8 mouse cellular contexts compared by ENCODE assay signal in genomic region chr19:42016840-42017239, GRCm38 (mm10). TPM values are rescaled to one million over a fixed set of nuclear protein-coding genes. Genes with fewer than 3 reads are reported as not detected.
DNase-seq lines count a peak whose midpoint lies in the region; ATAC-seq lines count a peak whose summit lies in the region.
"Had no signal": no experiment of that assay in that cellular context is flagged by ENCODE, and none has a peak within 500 bp of the region (broad histone marks: within the 10 kb centered on the region; RNA-seq: fewer than 3 reads in every experiment).

No protein-coding gene starts in this region.

- WGBS in lung, embryonic 16.5 days, result 54% methylated on average over 5 of the region's 5 CpGs
- 58% methylated on average over 5 of the region's 5 CpGs for WGBS in heart, embryonic 13.5 days
- WGBS in limb, embryonic 15.5 days, result 31% methylated on average over 5 of the region's 5 CpGs

- no peak for DNase-seq in lung, adult 18-20 months
- peak; percentile 68 for DNase-seq in fibroblast of lung, adult 2 months (ENCODE audit: low read depth)
- DNase-seq in thymus, postnatal 10 days (ENCODE audit: low spot score in 2 of 2), result no peak

- H3K9me3 ChIP-seq in lung, embryonic 16.5 days (ENCODE audit: control insufficient read depth, low read length), result no peaks in the 10 kb centered on the region
- H3K9me3 ChIP-seq in heart, embryonic 13.5 days, result no peaks in the 10 kb centered on the region
- no peaks in the 10 kb centered on the region for H3K9me3 ChIP-seq in limb, embryonic 15.5 days
- H3K9me3 ChIP-seq: megakaryocyte, embryonic 14.5 days had no signal

- no peak overlapping the region for H3K9ac ChIP-seq in lung, embryonic 16.5 days (ENCODE audit: low read length)
- 0 out of 2 replicates have a peak overlapping the region, but pooled peaks have one; percentile 33 for H3K9ac ChIP-seq in heart, embryonic 13.5 days
- no peak overlapping the region for H3K9ac ChIP-seq in limb, embryonic 15.5 days

- no peak for ATAC-seq in lung, embryonic 16.5 days (ENCODE audit: low read depth)
- ATAC-seq in heart, embryonic 13.5 days (ENCODE audit: extremely low read depth, insufficient number of reproducible peaks, low FRiP score, low TSS enrichment), result no peak
- peak; percentile 62; the same call in 1 of the 2 replicates for ATAC-seq in limb, embryonic 15.5 days (ENCODE audit: insufficient number of reproducible peaks, low FRiP score, low TSS enrichment, low read depth)
- no peak for ATAC-seq in megakaryocyte-erythroid progenitor cell, adult 5-6 weeks (replicated peaks; ENCODE audit: low FRiP score, low TSS enrichment, poor library complexity, severe bottlenecking)

- peak overlapping the region; percentile 75 for H3K27ac ChIP-seq in lung, embryonic 16.5 days (ENCODE audit: low read length)
- H3K27ac ChIP-seq in heart, embryonic 13.5 days (replicated peaks), result peak overlapping the region; percentile 89
- H3K27ac ChIP-seq in limb, embryonic 15.5 days, result peak overlapping the region; percentile 88

- H3K4me1 ChIP-seq in lung, embryonic 16.5 days (replicated peaks; ENCODE audit: control insufficient read depth, insufficient read depth, low read length), result peaks cover 24% of the 10 kb centered on the region
- H3K4me1 ChIP-seq in heart, embryonic 13.5 days, result peaks cover 53% of the 10 kb centered on the region
- peaks cover 52% of the 10 kb centered on the region for H3K4me1 ChIP-seq in limb, embryonic 15.5 days

- no peaks in the 10 kb centered on the region for H3K36me3 ChIP-seq in lung, embryonic 16.5 days (ENCODE audit: control insufficient read depth, insufficient read depth, low read length)
- H3K36me3 ChIP-seq in heart, embryonic 13.5 days, result no peaks in the 10 kb centered on the region
- no peaks in the 10 kb centered on the region for H3K36me3 ChIP-seq in limb, embryonic 15.5 days

- H3K4me2 ChIP-seq in lung, embryonic 16.5 days (ENCODE audit: low read depth, low read length), result no peak overlapping the region
- no peak overlapping the region for H3K4me2 ChIP-seq in heart, embryonic 13.5 days
- H3K4me2 ChIP-seq in limb, embryonic 15.5 days, result no peak overlapping the region

- no peaks in the 10 kb centered on the region for H3K27me3 ChIP-seq in lung, embryonic 16.5 days (ENCODE audit: control insufficient read depth, insufficient read depth, low read depth, low read length)
- no peaks in the 10 kb centered on the region for H3K27me3 ChIP-seq in heart, embryonic 13.5 days (replicated peaks)
- no peaks in the 10 kb centered on the region for H3K27me3 ChIP-seq in limb, embryonic 15.5 days

- H3K4me3 ChIP-seq in lung, embryonic 16.5 days (ENCODE audit: low read length), result no peak overlapping the region
- H3K4me3 ChIP-seq in heart, embryonic 13.5 days, result no peak overlapping the region
- no peak overlapping the region for H3K4me3 ChIP-seq in limb, embryonic 15.5 days

RNA-seq across cellular contexts. Expression of gene Ankrd2, which starts 19.0 kb away (rescaled TPM):
- polyA plus RNA-seq in lung, embryonic 16.5 days (2015; fragmentation: Nextera tagmentation; extraction: Ambion mirVana), result 0.28 and 0.84 TPM in 2 replicates
- polyA plus RNA-seq in heart, embryonic 13.5 days (2015; fragmentation: Nextera tagmentation; extraction: Ambion mirVana), result not detected in 2 replicates
- polyA plus RNA-seq in limb, embryonic 15.5 days (2015; fragmentation: Nextera tagmentation; extraction: Ambion mirVana), result 0.72 and 3.0 TPM in 2 replicates
- not detected in 2 replicates for total RNA-seq in megakaryocyte-erythroid progenitor cell, adult 5-6 weeks (2014; fragmentation: Nextera tagmentation)
- not detected in 2 replicates for total RNA-seq in megakaryocyte-erythroid progenitor cell, adult 5-6 weeks (2017)

RNA-seq across cellular contexts. Expression of gene Hoga1, which starts 28.6 kb away (rescaled TPM):
- polyA plus RNA-seq in lung, embryonic 16.5 days (2015; fragmentation: Nextera tagmentation; extraction: Ambion mirVana), result 1.3 and 2.9 TPM in 2 replicates
- 0.44 and 1.4 TPM in 2 replicates for polyA plus RNA-seq in heart, embryonic 13.5 days (2015; fragmentation: Nextera tagmentation; extraction: Ambion mirVana)
- 1.0 and 1.8 TPM in 2 replicates for polyA plus RNA-seq in limb, embryonic 15.5 days (2015; fragmentation: Nextera tagmentation; extraction: Ambion mirVana)
- total RNA-seq in megakaryocyte-erythroid progenitor cell, adult 5-6 weeks (2014; fragmentation: Nextera tagmentation), result not detected in 2 replicates
- total RNA-seq in megakaryocyte-erythroid progenitor cell, adult 5-6 weeks (2017), result not detected in 2 replicates

RNA-seq across cellular contexts. Expression of gene 4933411K16Rik, which starts 35.2 kb away (rescaled TPM):
- polyA plus RNA-seq in lung, embryonic 16.5 days (2015; fragmentation: Nextera tagmentation; extraction: Ambion mirVana), result not detected in 2 replicates
- not detected in 2 replicates for polyA plus RNA-seq in heart, embryonic 13.5 days (2015; fragmentation: Nextera tagmentation; extraction: Ambion mirVana)
- polyA plus RNA-seq in limb, embryonic 15.5 days (2015; fragmentation: Nextera tagmentation; extraction: Ambion mirVana), result not detected in 2 replicates
- total RNA-seq in megakaryocyte-erythroid progenitor cell, adult 5-6 weeks (2014; fragmentation: Nextera tagmentation), result not detected in 2 replicates
- not detected in 2 replicates for total RNA-seq in megakaryocyte-erythroid progenitor cell, adult 5-6 weeks (2017)

RNA-seq across cellular contexts. Expression of gene Ubtd1, which starts 35.3 kb away (rescaled TPM):
- 13.8 and 14.5 TPM in 2 replicates for polyA plus RNA-seq in lung, embryonic 16.5 days (2015; fragmentation: Nextera tagmentation; extraction: Ambion mirVana)
- 12.8 and 14.6 TPM in 2 replicates for polyA plus RNA-seq in heart, embryonic 13.5 days (2015; fragmentation: Nextera tagmentation; extraction: Ambion mirVana)
- polyA plus RNA-seq in limb, embryonic 15.5 days (2015; fragmentation: Nextera tagmentation; extraction: Ambion mirVana), result 28.1 and 30.8 TPM in 2 replicates
- total RNA-seq in megakaryocyte-erythroid progenitor cell, adult 5-6 weeks (2014; fragmentation: Nextera tagmentation), result 2.3 and 4.8 TPM in 2 replicates
- 1.9 TPM in 1 of 2 replicates, not detected in the other for total RNA-seq in megakaryocyte-erythroid progenitor cell, adult 5-6 weeks (2017)

RNA-seq across cellular contexts. Expression of gene Mms19, which starts 35.9 kb away (rescaled TPM):
- 30.2 and 31.8 TPM in 2 replicates for polyA plus RNA-seq in lung, embryonic 16.5 days (2015; fragmentation: Nextera tagmentation; extraction: Ambion mirVana)
- polyA plus RNA-seq in heart, embryonic 13.5 days (2015; fragmentation: Nextera tagmentation; extraction: Ambion mirVana), result 17.2 and 22.1 TPM in 2 replicates
- 28.5 and 29.1 TPM in 2 replicates for polyA plus RNA-seq in limb, embryonic 15.5 days (2015; fragmentation: Nextera tagmentation; extraction: Ambion mirVana)
- 25.6 and 39.6 TPM in 2 replicates for total RNA-seq in megakaryocyte-erythroid progenitor cell, adult 5-6 weeks (2014; fragmentation: Nextera tagmentation)
- 15.5 and 17.7 TPM in 2 replicates for total RNA-seq in megakaryocyte-erythroid progenitor cell, adult 5-6 weeks (2017)
